In genomic region chr1:85949085-85949684, GRCm38 (mm10) we compare ENCODE assay signal across 33 mouse cellular contexts. TPM values are rescaled to one million over a fixed set of nuclear protein-coding genes. Genes with fewer than 3 reads are reported as not detected.
"Had no signal": no experiment of that assay in that cellular context is flagged by ENCODE, and none has a peak within 500 bp of the region (broad histone marks: within the 10 kb centered on the region; RNA-seq: fewer than 3 reads in every experiment).

No protein-coding gene starts in this region.

- H3K27ac ChIP-seq: heart, adult 2 months; heart, embryonic 13.5 days; heart, embryonic 15.5 days; hindbrain, embryonic 13.5 days; hindbrain, embryonic 15.5 days; hindbrain, postnatal 0 days; kidney, embryonic 15.5 days; kidney, postnatal 0 days; left cerebral cortex, adult 2 months; limb, embryonic 10.5 days; limb, embryonic 12.5 days; liver, embryonic 13.5 days; liver, embryonic 15.5 days had no signal

- H3K27me3 ChIP-seq: heart, embryonic 13.5 days; heart, embryonic 15.5 days; hindbrain, embryonic 13.5 days; hindbrain, embryonic 15.5 days; kidney, embryonic 15.5 days; limb, embryonic 12.5 days; liver, embryonic 13.5 days; liver, embryonic 15.5 days had no signal

- H3K9me3 ChIP-seq: heart, embryonic 13.5 days; heart, embryonic 15.5 days; hindbrain, embryonic 13.5 days; kidney, embryonic 15.5 days; limb, embryonic 10.5 days; liver, embryonic 13.5 days; liver, embryonic 15.5 days had no signal

- H3K4me3 ChIP-seq: heart, adult 2 months; heart, embryonic 13.5 days; heart, embryonic 15.5 days; hindbrain, embryonic 13.5 days; hindbrain, embryonic 15.5 days; kidney, embryonic 15.5 days; left cerebral cortex, adult 2 months; limb, embryonic 10.5 days; limb, embryonic 12.5 days; liver, embryonic 13.5 days; liver, embryonic 15.5 days had no signal

- H3K36me3 ChIP-seq: heart, embryonic 13.5 days; heart, embryonic 15.5 days; hindbrain, embryonic 13.5 days; hindbrain, embryonic 15.5 days; kidney, embryonic 15.5 days; limb, embryonic 10.5 days; limb, embryonic 12.5 days; liver, embryonic 13.5 days; liver, embryonic 15.5 days had no signal

- DNase-seq: gastrocnemius, postnatal 36 days; heart, adult 11 months; heart, adult 2 months; heart, postnatal 14 days; heart, postnatal 36 days; kidney, adult 11 months; kidney, adult 2 months; kidney, adult 9 months; kidney, postnatal 14 days; kidney, postnatal 36 days; layer of hippocampus, adult 9-11 months; layer of hippocampus, postnatal 36 days; liver; liver, embryonic 13.5 days had no signal

- H3K9ac ChIP-seq: heart, embryonic 13.5 days; heart, embryonic 15.5 days; hindbrain, embryonic 13.5 days; hindbrain, embryonic 15.5 days; kidney, embryonic 15.5 days; limb, embryonic 12.5 days; liver, embryonic 13.5 days; liver, embryonic 15.5 days had no signal

- H3K4me2 ChIP-seq: heart, embryonic 11.5 days; heart, embryonic 13.5 days; heart, embryonic 15.5 days; hindbrain, embryonic 13.5 days; hindbrain, embryonic 15.5 days; kidney, embryonic 15.5 days; limb, embryonic 12.5 days; liver, embryonic 11.5 days; liver, embryonic 13.5 days; liver, embryonic 15.5 days had no signal

- ATAC-seq: hindbrain, postnatal 0 days had no signal

- H3K4me1 ChIP-seq: hindbrain, embryonic 13.5 days; hindbrain, embryonic 15.5 days; kidney, embryonic 15.5 days; limb, embryonic 10.5 days; limb, embryonic 12.5 days; liver, embryonic 13.5 days; liver, embryonic 15.5 days had no signal

RNA-seq across cellular contexts. Expression of gene Gpr55, which starts 11.6 kb away (rescaled TPM):
- total RNA-seq: gastrocnemius, adult 18-20 months; gastrocnemius, adult 8-10 months; gastrocnemius, postnatal 36 days; heart, adult 2 months; heart, postnatal 14 days; heart, postnatal 36 days; layer of hippocampus, postnatal 14 days; layer of hippocampus, postnatal 36 days; left cerebral cortex, postnatal 36 days had no signal
- polyA plus RNA-seq: heart, adult 2 months; heart, embryonic 11.5 days; heart, postnatal 0 days; kidney, adult 2 months; limb, embryonic 10.5 days; limb, embryonic 12.5 days; liver, embryonic 11.5 days had no signal

RNA-seq across cellular contexts. Expression of gene 4933407L21Rik, which starts 20.9 kb away (rescaled TPM):
- total RNA-seq: gastrocnemius, postnatal 36 days; heart, adult 2 months; heart, postnatal 14 days; heart, postnatal 36 days; hematopoietic stem cell, adult 5-6 weeks had no signal
- polyA plus RNA-seq: heart, adult 2 months; heart, embryonic 11.5 days; heart, embryonic 13.5 days; heart, postnatal 0 days; limb, embryonic 10.5 days; limb, embryonic 12.5 days; liver, embryonic 11.5 days; liver, embryonic 13.5 days; liver, embryonic 15.5 days had no signal
